Mouse (Mus musculus): Measurements from ENCODE around the gene Brinp2.

- TF ChIP-seq HCFC1 (IDR thresholded peaks at IDR 0.05; ENCODE audit: low read depth, low read length): no peak
- no peak for TF ChIP-seq MEF2A (IDR thresholded peaks at IDR 0.05; ENCODE audit: extremely low read depth, insufficient replicate concordance, low read depth, low read length, poor library complexity, severe bottlenecking)
- TF ChIP-seq USF2 (IDR thresholded peaks at IDR 0.05; ENCODE audit: borderline replicate concordance in 1 of 2, insufficient read depth in 1 of 2, low read depth in 1 of 2, low read length in 2 of 2): no peak
- no peak for TF ChIP-seq GABPA (IDR thresholded peaks at IDR 0.05; ENCODE audit: low read depth, low read length)
- no peak for TF ChIP-seq TCF12 (IDR thresholded peaks at IDR 0.05; ENCODE audit: low read depth, low read length)
- no peak for TF ChIP-seq USF1 (IDR thresholded peaks at IDR 0.05; ENCODE audit: low read depth, low read length)
- no peak for TF ChIP-seq CTCF (IDR thresholded peaks at IDR 0.05 in 2 of 3, conservative IDR thresholded peaks at IDR 0.05 in 1 of 3; ENCODE audit: control insufficient read depth in 1 of 3, insufficient read depth in 1 of 3, low read depth in 2 of 3, low read length in 3 of 3, poor library complexity in 1 of 3, severe bottlenecking in 1 of 3)
- no peak for TF ChIP-seq POLR2A (IDR thresholded peaks at IDR 0.05; ENCODE audit: control insufficient read depth in 1 of 2, insufficient read depth in 1 of 2, low read depth in 1 of 2, low read length in 2 of 2, poor library complexity in 1 of 2)
- TF ChIP-seq TBP (IDR thresholded peaks at IDR 0.05; ENCODE audit: low read depth, low read length): no peak
These were observed 34.6 kb upstream of the Brinp2 start for GRCm38 (mm10) chr1:158390693-158391092.
